25 mouse cellular contexts compared by ENCODE assay signal in genomic region chr11:43950274-43950673, GRCm38 (mm10). TPM values are rescaled to one million over a fixed set of nuclear protein-coding genes. Genes with fewer than 3 reads are reported as not detected.
DNase-seq lines count a peak whose midpoint lies in the region; ATAC-seq lines count a peak whose summit lies in the region.
"Had no signal": no experiment of that assay in that cellular context is flagged by ENCODE, and none has a peak within 500 bp of the region (broad histone marks: within the 10 kb centered on the region; RNA-seq: fewer than 3 reads in every experiment).

No protein-coding gene starts in this region.

- H3K4me1 ChIP-seq in liver, embryonic 15.5 days (replicated peaks) = no peaks in the 10 kb centered on the region
- H3K4me1 ChIP-seq in liver, embryonic 12.5 days = no peaks in the 10 kb centered on the region
- H3K4me1 ChIP-seq: forebrain, embryonic 10.5 days; limb, embryonic 13.5 days; midbrain, embryonic 15.5 days; stomach, embryonic 15.5 days had no signal

- no peak overlapping the region for H3K9ac ChIP-seq in liver, embryonic 15.5 days
- H3K9ac ChIP-seq in liver, embryonic 12.5 days = no peak overlapping the region
- H3K9ac ChIP-seq: hindbrain, embryonic 14.5 days; limb, embryonic 13.5 days; lung, embryonic 14.5 days; midbrain, embryonic 15.5 days; stomach, embryonic 15.5 days had no signal

- no peak overlapping the region for H3K27ac ChIP-seq in liver, embryonic 15.5 days (replicated peaks)
- no peak overlapping the region for H3K27ac ChIP-seq in liver, embryonic 12.5 days
- H3K27ac ChIP-seq: forebrain, embryonic 10.5 days; hindbrain, embryonic 14.5 days; limb, embryonic 13.5 days; midbrain, embryonic 15.5 days; stomach, embryonic 15.5 days had no signal

- H3K36me3 ChIP-seq in liver, embryonic 15.5 days (replicated peaks) = no peaks in the 10 kb centered on the region
- H3K36me3 ChIP-seq in liver, embryonic 12.5 days = no peaks in the 10 kb centered on the region
- H3K36me3 ChIP-seq: forebrain, embryonic 10.5 days; limb, embryonic 13.5 days; midbrain, embryonic 15.5 days; stomach, embryonic 15.5 days had no signal

- no peaks in the 10 kb centered on the region for H3K9me3 ChIP-seq in liver, embryonic 15.5 days (replicated peaks)
- no peaks in the 10 kb centered on the region for H3K9me3 ChIP-seq in liver, embryonic 12.5 days (replicated peaks)
- H3K9me3 ChIP-seq: forebrain, embryonic 10.5 days; limb, embryonic 13.5 days; midbrain, embryonic 15.5 days; stomach, embryonic 15.5 days had no signal

- peak; percentile 35 for DNase-seq in adrenal gland, adult 2 months
- DNase-seq in adrenal gland, postnatal 4 days (ENCODE audit: low spot score in 2 of 2) = no peak
- DNase-seq in kidney, postnatal 25 days = peak; percentile 63 to 85
- DNase-seq in frontal cortex, adult 2 months (ENCODE audit: extremely low spot score in 1 of 2, low spot score in 1 of 2) = no peak
- no peak for DNase-seq in thymus, postnatal 36 days
- DNase-seq in ovary, postnatal 10 days (ENCODE audit: low spot score) = no peak
- DNase-seq: cerebellum, adult 11-12 months; cerebellum, postnatal 10 days; gastrocnemius, postnatal 25 days; heart, postnatal 4 days; layer of hippocampus, adult 9-11 months; lung, embryonic 14.5 days; lung, postnatal 36 days; thymus, postnatal 4 days had no signal

- H3K4me3 ChIP-seq in liver, embryonic 15.5 days (replicated peaks) = no peak overlapping the region
- H3K4me3 ChIP-seq in liver, embryonic 12.5 days = no peak overlapping the region
- H3K4me3 ChIP-seq: forebrain, embryonic 10.5 days; limb, embryonic 13.5 days; midbrain, embryonic 15.5 days; stomach, embryonic 15.5 days had no signal

- 64% methylated on average over 1 of the region's 1 CpGs for WGBS in liver, embryonic 15.5 days (ENCODE audit: insufficient replicate concordance)
- WGBS in liver, embryonic 12.5 days (ENCODE audit: insufficient replicate concordance) = 62% methylated on average over 1 of the region's 1 CpGs

- ATAC-seq in liver, embryonic 15.5 days (ENCODE audit: insufficient read depth) = peak; percentile 61; the same call in 1 of the 2 replicates
- no peak; the same call in 1 of the 2 replicates for ATAC-seq in liver, embryonic 12.5 days
- ATAC-seq: activated CD4-positive, CD25-positive, alpha-beta regulatory T cell, adult 4 months; forebrain, embryonic 16.5 days; inflammation-experienced regulatory T-cells, adult 6 months; midbrain, embryonic 15.5 days had no signal

- no peaks in the 10 kb centered on the region for H3K27me3 ChIP-seq in liver, embryonic 15.5 days
- H3K27me3 ChIP-seq in liver, embryonic 12.5 days (replicated peaks) = no peaks in the 10 kb centered on the region
- H3K27me3 ChIP-seq: limb, embryonic 13.5 days; midbrain, embryonic 15.5 days; stomach, embryonic 15.5 days had no signal

- H3K4me2 ChIP-seq in liver, embryonic 15.5 days = no peak overlapping the region
- no peak overlapping the region for H3K4me2 ChIP-seq in liver, embryonic 12.5 days
- H3K4me2 ChIP-seq: hindbrain, embryonic 14.5 days; limb, embryonic 13.5 days; lung, embryonic 14.5 days; midbrain, embryonic 15.5 days; stomach, embryonic 15.5 days had no signal

RNA-seq across cellular contexts. Expression of gene Adra1b, which starts 49.3 kb away (rescaled TPM):
- total RNA-seq in adrenal gland, adult 2 months (2021) = 1 to 10 TPM; 2.7 to 5.9 TPM
- polyA plus RNA-seq in adrenal gland, adult 2 months (2012; rRNA removed) = 6.4 and 6.5 TPM in 2 replicates
- total RNA-seq in adrenal gland, postnatal 4 days (2021) = 1 to 10 TPM; 1.7 to 5.3 TPM
- 5.8 and 7.2 TPM in 2 replicates for polyA plus RNA-seq in liver, embryonic 15.5 days (2015; fragmentation: Nextera tagmentation; extraction: Ambion mirVana)
- 2.4 TPM in 2 replicates for polyA plus RNA-seq in liver, embryonic 12.5 days (2016; fragmentation: Nextera tagmentation; extraction: Ambion mirVana)
- 15.6 and 16.8 TPM in 2 replicates for polyA plus RNA-seq in frontal cortex, adult 2 months (2012; rRNA removed)
- total RNA-seq: megakaryocyte-erythroid progenitor cell, adult 5-6 weeks had no signal
- polyA plus RNA-seq: activated CD4-positive, CD25-positive, alpha-beta regulatory T cell, adult 4 months; inflammation-experienced regulatory T-cells, adult 6 months had no signal

Comparison
In these comparisons a context has a peak if more than half of its experiments do, and no peak if none do; other contexts are left out.
1. DNase-seq: peak in adrenal gland, adult 2 months (single experiment) and kidney, postnatal 25 days (2 of 2); none in adrenal gland, postnatal 4 days (0 of 2), frontal cortex, adult 2 months (0 of 2), thymus, postnatal 36 days (0 of 2) and ovary, postnatal 10 days (single experiment).